Mouse (Mus musculus) cerebellum, adult 9-11 months (tissue): ENCODE data around the gene Hfe2.
"Not testable (repeated sequence)": the region's sequence is repeated elsewhere in the genome, so short reads cannot be mapped to it uniquely, and the experiment has no call there.

Source experiments
- DNase-seq: peaks from one replicate; pipeline ENCODE4 v3.0.0; 2022

Gene Hfe2

DNA sequence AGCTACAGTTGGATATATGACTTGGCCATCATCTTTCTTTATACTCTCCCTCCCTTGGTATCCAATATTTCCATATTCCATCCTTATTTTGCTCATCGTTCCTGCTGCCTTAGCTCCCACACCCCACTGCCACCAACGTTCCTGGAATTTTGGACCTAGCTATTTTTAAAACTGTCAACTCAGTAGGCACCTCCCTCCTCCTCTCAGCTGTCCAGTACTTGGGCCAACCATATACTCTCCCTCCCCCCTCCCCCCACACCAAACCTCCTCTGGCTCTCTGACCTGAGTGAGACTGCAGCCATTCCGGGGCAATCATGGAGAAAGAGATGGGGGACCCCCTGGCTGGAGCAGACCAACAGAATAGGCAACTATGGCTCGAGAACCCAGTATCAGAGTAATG, at the start of gene Hfe2:
Gene Hfe2, plus strand, starts transcription at position 259 of the 400 bp plus-strand sequence.
- DNase-seq = no peak

DNA sequence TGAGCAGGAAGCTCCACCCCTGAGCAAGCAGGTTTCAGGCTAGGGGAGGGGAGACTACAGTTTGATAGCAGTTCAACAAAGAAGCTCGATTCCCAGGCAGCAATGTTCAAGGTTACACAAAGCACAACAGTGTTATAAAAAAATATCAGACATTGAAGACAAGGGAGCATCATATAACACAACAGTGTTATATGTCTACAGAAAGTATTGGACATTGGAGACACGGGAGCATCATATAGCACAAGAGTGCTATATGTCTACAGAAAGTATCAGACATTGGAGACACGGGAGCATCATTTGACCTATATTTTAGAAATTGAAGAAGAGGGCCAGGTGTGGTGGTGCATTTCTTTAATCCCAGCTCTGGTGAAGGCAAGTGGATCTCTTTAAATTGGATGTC, 47.9 kb upstream of the Hfe2 start:
- no peak for DNase-seq

DNA sequence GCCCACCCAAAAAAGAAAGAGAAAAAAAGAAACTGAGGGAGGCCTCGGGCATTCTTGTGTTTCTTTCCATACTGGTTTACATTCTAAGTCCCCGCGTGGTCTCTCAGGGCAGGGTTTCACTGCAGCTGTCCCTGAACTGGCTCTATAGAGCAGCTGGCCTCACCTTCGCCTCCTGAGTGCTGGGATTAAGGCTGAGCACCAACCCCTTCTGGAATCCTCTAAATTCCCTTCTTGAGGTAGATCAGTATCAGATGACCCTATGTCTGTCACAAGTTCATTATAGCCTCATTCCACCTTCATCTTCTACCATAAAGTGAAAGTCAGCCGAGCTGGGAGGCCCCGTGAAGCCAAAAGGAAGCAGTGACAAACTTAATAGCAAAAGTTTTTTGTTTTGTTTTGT, 47.4 kb upstream of the Hfe2 start:
- no peak for DNase-seq

DNA sequence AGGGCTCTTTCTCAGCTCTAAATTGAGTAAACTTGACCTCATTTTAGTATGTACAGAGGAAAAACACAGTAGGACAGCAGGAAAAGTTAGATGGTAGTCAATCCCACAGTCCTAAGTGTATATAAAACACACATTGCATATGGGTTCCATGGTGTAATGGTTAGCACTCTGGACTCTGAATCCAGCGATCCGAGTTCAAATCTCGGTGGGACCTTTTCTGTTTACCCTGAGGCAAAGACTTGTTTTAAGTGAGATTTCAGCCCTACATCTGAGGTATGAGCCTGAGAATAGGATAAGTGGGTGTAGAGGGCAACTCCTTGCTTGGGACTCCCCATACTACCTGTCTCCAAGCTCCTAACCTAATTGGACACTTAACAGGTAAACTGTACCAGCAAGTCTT, 45.7 kb upstream of the Hfe2 start:
- no peak for DNase-seq

DNA sequence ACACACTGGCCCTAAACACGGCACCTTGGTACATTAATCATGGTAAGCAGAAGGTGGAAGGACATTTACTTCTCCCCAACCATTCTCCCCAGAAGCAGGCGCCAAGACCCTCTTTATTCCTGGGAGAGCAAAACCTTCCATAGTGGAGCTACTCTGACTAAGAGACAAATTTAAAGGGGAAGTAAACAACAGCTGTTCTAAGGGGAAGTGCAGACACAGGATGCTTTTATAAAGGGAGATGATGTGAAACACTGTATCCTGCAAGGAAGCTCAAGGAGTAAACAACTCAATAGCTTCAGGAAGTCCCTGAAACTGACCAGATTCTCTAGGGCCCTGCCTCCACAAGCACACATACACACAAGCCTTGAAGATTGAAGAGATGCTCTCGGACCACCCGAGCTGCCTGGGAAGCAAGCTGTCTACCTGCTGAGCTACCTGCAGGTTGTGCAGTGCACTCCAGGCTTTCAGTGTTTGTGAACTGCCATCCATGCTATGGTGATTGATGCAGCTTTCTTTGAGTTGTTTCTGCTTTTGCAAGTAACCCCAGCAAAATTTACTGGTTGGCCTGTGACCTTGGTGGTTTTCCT, 44.2 kb upstream of the Hfe2 start:
- no peak for DNase-seq

DNA sequence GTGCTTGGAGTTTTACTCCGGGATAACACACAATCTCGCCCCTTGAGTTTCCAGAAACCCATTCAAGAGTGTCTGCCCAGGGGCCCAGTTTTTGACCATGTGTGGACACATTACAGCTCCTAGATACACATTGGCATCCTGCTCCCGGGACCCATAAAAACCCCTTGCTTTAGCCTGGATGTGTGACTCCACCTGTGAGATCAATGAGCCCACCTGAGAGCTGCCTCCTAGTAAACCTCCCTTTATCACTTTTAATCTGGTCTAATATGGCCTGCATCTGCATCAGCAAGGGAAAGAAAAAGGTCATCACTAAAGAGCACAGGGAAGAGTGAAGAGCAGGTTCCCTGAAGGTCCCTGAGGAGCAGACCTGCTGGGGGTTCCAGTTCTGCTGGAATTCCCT, 43.1 kb upstream of the Hfe2 start:
- no peak for DNase-seq

DNA sequence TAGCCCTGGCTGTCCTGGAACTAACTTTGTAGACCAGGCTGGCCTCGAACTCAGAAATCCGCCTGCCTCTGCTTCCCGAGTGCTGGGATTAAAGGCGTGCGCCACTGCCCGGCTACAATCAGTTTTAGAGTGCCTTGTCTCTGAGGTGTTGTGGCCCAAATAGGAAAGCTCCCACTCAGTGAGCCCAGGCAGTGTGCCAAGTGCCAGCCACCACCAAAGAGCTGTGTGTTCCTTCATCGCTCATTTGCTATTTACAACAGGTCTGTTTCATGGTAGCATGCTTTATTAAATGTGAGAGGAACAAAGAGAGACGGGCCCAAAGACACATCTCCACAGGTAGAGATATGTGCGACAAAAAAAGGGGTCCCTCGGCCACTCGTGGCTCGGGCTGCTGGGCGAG, 42.5 kb upstream of the Hfe2 start:
- no peak for DNase-seq

DNA sequence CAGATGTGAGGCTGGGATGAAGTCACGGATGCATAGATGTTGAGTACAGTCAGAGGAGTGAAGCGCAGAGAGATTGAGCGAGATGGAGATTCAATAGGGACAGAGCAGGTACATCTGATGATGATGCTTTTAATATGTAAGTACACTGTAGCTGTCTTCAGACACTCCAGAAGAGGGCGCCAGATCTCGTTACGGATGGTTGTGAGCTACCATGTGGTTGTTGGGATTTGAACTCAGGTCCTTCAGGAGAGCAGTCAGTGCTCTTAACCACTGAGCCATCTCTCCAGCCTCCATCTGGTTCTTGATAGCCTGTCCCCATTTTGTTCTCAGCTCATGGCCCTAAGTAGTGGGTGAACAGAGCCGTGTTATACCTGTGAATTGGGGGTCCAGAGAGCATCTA, 41.9 kb upstream of the Hfe2 start:
- DNase-seq = not testable (repeated sequence)

DNA sequence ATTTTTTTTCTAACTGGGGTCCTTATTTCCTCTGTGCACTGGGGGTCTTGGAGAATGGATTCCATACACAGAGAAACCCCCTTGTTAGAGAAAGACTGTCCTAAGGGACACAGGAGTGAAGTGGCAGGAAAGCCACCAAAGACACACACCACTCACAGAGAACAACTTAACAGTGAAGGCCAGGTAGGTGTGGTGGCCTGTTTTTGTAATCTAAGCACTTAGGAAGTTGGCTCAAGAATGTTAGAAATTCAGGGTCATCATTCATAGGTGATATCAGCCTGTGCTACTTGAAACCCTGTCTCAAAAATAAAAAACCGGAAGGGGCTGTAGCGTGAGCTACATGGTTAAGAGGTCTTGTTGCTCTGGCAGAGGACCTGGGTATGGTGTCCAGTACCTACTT, 41.0 kb upstream of the Hfe2 start:
- no peak for DNase-seq

DNA sequence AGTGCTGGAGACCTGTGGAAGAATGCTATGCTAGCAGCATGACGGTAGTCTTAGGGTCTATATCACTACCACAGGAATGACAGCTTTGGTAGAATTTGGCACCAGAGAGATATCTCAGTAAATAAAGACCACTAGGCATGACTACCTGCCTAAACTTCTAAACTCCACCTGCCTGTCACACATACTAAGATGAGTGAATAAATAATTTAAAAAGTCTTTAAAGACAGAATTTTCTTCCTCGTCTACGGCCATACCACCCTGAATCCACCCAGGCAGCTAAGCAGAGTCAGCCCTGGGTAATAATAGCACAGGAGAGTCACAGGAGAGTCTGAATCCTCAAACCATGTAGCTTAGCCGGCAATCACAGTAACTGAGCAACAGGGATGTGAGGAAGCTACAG, 40.1 kb upstream of the Hfe2 start:
- DNase-seq = no peak

DNA sequence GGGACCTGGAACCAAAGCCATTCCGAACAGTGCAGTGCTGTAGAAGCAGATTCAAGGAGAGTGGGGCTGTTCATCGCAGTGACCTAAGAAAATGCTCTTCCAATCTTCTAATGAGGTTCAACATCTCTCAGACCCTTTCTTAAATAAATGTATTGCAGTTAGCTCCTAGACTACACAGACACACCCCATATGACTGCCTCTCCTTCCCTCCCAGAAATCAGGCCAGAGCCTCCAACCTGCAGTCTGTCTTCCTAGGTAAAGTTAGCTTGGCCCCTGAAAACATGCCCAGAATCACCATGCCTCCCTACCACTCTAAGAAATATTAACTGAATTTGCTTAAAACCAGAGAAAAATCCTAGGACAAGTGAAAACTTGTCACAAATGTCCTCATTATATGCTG, 39.6 kb upstream of the Hfe2 start:
- DNase-seq = no peak

DNA sequence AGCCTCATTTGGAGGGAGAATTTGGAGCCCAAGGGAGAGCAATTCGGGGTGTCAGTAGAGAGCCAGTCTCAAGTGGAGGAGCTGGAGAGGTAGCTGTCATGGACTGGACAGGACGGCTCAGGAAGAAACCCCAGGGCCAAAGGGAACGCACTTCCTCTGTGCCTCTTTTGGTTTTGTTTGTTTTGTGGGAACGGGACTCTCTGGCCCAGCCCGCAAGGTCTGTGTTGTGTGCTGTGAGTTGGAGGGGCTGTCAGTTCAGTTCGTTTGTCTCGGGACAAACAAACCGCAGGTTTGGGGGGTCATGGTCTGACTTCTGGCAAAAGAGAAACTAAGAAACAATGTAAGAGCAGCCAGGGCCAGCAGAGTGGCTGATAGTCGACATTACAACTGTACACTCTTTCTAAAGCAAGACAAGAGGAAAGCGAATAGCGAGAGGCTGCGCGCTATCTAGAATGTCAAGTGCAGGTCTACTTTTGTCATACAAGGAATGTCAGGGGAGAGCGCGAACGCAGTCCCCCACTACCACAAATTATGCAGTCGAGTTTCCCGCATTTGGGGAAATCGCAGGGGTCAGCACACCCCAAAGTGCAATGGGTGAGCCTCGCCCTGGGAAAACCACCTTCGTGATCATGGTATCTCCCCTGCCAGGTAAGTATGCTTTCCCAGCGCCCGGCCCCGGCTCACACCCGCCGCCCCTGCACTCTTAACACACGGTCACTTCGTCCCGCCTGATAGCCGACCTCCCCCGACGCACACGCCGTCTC, 38.7 kb upstream of the Hfe2 start:
- not testable (repeated sequence) for DNase-seq

DNA sequence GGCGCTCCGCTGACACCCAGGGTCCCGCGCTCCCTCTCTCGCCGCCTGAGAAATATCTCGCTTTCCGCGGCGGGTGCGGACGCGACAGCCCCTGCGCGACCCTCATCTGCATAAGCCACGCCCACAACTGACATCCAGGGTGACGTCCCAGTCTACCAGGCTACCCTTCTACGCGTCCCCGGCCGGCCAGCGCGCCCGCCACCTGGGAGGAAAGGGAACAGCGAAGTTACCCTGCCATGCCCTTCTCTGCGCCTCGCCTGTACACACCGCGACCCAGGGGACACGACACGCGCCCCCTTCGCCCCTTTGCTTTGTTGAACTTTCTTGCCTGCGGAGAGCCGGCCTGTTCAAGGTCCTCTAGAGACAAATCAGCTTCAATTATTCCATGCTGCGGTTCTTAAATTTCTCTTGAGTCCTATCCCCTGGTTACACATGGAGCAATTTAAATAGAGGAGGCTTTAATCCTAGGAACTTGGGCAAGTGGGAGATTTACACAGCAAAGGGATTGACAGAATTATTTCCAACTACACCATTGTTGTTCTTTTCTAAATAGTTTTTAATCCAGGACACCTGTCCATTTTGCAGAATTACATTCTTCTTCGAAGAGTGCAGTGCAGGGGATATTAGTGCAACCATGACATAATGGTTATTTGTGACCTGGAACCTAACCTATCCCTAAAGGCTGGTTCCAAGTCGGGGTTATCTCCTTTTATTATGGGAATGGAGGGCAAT, 38.0 kb upstream of the Hfe2 start:
- DNase-seq = not testable (repeated sequence)

DNA sequence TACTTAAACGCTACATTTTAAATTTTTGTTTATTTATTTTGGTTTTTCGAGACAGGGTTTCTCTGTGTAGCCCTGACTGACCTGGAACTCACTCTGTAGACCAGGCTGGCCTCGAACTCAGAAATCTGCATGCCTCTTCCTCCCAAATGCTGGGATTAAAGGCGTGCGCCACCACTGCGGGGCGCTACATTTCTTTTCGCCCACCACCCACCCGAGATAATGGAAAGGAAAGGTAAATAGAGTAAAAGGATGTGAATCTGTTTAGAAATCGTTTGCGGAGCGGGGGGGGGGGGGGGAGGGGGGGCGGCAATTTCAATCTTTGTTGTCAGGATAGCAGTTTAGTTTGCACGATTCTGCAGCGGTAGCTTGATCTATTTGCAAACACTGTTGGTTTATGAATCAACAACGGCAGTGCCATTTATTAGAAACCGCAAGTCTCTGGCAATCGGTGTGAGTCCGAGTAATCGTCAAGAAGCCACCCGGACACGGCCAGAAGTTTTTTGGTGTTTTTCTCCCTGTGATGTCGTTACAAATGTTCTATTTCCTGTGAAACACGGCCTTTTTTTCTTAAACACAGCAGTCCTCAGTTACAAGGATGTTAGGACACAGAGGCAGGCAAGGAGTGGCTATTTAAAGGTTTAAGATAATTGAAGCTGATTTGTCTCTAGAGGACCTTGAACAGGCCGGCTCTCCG, 37.2 kb upstream of the Hfe2 start:
- peak; percentile 65 for DNase-seq

DNA sequence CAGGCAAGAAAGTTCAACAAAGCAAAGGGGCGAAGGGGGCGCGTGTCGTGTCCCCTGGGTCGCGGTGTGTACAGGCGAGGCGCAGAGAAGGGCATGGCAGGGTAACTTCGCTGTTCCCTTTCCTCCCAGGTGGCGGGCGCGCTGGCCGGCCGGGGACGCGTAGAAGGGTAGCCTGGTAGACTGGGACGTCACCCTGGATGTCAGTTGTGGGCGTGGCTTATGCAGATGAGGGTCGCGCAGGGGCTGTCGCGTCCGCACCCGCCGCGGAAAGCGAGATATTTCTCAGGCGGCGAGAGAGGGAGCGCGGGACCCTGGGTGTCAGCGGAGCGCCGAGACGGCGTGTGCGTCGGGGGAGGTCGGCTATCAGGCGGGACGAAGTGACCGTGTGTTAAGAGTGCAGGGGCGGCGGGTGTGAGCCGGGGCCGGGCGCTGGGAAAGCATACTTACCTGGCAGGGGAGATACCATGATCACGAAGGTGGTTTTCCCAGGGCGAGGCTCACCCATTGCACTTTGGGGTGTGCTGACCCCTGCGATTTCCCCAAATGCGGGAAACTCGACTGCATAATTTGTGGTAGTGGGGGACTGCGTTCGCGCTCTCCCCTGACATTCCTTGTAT, 36.6 kb upstream of the Hfe2 start:
- not testable (repeated sequence) for DNase-seq

DNA sequence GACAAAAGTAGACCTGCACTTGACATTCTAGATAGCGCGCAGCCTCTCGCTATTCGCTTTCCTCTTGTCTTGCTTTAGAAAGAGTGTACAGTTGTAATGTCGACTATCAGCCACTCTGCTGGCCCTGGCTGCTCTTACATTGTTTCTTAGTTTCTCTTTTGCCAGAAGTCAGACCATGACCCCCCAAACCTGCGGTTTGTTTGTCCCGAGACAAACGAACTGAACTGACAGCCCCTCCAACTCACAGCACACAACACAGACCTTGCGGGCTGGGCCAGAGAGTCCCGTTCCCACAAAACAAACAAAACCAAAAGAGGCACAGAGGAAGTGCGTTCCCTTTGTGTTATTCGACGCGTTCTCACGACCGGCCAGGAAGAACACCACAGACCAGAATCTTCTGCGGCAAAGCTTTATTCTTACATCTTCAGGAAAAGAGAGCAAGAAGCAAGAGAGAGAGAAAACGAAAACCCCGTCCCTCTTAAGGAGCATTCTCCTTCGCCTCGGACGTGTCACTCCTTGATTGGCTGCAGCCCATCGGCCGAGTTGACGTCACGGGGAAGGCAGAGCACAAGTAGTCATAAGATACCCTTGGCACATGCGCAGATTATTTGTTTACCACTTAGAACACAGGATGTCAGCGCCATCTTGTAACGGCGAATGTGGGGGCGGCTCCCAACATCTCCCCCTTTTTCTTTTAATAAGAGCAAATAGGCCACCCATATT, 35.9 kb upstream of the Hfe2 start:
- DNase-seq = peak; percentile 32

DNA sequence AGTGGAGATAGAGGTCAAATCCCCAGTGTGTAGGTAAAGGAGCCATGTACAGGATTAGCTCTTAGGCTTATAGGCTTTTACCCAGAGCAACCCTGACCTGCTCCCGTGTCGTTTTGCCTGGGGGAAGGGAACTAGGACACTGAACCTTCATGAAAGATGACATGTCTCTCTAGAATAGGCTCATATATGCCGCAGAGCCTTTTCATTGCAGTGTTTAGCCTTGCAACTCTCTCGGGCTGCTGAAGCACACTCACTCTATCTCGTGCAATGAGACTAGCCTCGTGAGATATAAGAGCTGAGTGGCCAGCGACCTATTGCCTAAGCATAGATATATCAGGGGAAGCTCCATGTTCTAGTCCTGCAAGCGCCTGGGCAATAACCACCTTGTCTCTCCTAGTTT, 35.3 kb upstream of the Hfe2 start:
- peak; percentile 25 for DNase-seq

DNA sequence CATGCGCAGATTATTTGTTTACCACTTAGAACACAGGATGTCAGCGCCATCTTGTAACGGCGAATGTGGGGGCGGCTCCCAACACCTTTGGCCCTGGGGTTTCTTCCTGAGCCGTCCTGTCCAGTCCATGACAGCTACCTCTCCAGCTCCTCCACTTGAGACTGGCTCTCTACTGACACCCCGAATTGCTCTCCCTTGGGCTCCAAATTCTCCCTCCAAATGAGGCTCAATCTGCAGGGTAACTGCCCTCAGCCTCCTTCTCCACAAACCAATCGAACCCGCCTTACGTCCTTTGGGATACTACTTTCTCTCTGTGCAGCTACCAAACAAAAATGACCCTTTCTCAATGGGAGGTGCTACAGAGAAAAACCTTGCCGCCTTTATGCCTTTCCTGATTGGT, 30.5 kb upstream of the Hfe2 start:
- not testable (repeated sequence) for DNase-seq

DNA sequence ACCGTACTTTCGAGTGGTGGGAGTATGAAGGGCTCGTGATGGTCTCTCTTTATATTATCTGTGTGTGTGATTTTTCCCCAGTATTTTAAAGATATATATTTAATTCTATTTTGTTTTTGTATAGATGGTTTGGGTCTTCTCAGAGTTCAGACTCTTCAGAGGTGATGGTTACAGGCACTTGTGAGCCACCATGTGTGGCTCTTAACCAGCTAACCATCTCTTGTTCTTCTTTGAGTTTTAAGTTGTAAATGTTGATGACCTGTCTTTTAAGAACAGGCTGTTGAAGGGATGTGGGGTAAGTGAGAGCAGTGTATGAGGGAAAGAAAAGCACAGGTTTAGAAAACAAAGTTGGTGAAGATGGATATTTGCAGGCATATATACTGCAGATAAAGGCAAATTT, 30.1 kb upstream of the Hfe2 start:
- no peak for DNase-seq

DNA sequence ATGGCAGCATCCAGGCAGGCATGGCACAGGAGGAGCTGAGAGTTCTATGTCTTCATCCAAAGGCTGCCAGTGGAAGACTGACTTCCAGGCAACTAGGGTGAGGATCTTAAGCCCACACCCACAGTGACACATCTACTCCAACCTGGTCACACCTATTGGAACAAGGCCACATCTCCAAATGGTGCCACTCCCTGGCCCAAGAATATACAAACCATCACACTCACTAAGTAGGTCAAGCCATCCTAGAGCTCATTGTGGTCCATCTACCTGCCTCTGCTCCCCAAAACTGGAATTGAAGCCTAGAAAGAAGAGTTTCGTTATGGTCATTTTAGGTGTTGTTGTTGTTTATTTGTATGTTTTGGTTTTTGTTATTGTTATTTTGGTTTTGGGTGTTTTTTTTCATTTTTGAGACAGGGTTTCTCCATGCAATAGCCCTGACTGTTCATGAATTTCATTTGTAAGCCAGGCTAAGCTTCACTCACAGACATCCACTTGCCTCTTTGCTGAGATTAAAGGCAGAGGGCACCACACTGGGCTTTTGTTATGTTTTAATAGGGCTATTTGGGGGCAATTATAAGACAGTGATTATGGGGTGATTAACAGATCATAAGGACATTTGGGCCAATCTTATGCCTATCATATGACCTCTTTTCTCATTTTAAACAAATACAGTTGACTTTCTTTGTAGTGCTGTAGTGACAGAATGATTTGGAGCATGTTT, 29.3 kb upstream of the Hfe2 start:
- peak; percentile 34 for DNase-seq

DNA sequence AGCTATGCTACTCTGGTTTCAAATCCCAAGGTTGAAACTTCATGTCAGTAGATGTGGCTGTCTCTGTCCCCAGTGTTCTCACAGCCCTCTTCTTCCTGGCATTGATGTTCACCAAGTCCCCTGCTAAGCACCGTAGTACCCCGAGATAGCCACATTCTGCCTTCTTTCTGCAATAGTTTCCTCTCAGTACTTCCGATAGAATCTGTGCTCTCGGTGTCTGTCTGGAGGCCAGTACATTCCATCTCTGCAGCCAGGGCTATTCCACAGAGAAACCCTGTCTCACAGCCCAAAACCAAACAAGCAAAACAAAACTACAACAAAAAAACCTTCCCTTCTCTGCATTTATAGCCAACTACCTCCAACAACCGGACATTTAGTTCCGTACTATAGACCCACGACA, 28.8 kb upstream of the Hfe2 start:
- no peak for DNase-seq
